Mouse (Mus musculus): ENCODE data around the gene Sec63. TPM values are rescaled to one million over a fixed set of nuclear protein-coding genes. Genes with fewer than 3 reads are reported as not detected.

The Sec63 gene
- total RNA-seq, 2 experiments from 2014 or later = 36.3 to 54.3 TPM

DNA sequence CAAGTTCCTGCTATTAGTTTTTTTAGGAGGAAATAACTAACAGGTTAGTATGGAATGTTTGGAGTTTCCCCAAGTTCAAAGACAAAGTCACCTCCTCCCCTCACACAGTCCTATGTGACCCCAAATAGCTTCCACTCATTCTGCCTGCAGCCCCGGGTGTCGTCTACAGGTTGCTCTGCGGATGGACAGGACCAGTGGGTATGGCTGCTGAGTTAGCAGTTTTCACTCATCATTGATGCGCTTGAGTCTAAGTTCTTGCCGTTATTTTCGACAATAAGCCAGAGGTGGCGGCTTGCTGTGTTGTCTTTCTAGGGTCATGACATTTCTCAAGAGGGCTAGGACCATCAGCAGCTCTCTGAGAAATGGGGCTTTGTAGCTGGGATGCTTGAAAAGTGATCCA, 100.2 kb downstream of the Sec63 start:
- no peak for ATAC-seq (replicated peaks; ENCODE audit: poor library complexity)

DNA sequence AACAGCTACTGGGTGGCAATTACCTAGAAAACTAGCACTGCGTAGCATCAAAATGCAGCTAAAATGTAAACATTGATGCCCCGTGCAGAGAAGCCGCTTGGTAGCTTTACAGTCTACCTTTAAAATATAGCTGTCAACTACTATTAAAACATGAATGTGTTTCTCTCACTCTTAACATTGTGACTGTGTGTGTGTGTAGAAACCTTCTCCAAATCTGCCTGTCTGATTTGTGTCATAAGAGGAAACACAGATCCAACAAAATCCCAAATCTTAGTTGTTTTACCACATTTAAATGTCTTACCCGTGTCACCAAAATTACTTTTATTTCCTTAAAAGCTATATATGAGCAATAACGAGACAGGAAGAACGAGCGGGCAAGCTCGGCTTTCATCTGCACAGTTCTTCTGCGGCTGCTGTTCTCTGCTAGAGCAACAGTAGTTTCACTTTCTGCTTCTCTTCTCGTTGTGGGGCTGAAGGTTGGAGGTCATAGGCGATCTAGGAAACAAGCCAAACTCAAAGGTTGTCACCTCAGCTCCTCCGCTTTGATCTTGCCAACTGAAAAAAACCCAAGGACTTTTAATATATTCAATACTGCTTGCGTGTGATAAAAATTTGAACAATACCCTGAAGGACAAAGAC, 100.9 kb downstream of the Sec63 start:
- ATAC-seq (replicated peaks; ENCODE audit: poor library complexity) = peak; percentile 49

DNA sequence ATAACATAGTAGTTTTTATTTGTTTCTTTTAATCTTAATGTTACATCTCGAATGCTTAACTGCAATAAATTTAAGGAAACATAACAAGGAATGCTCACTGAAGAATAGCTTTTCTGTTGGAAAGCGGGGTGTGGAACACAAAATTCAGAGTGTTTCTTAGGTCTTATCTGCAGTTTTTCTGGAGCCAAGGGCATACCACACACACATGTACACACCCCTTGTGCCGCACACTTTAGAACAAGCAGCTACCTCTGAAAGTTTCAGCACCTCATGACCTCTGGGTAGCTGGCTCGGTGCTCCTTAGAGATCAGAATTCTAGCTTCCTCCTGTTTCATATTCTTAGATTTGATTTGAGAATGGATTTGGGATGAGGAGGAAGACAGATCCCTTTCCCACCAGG, 101.5 kb downstream of the Sec63 start:
- no peak for ATAC-seq (replicated peaks; ENCODE audit: poor library complexity)

GRCm38 (mm10) chr10:42863621-42864391, 102.5 kb downstream of the Sec63 start:
- no peak for ATAC-seq (replicated peaks; ENCODE audit: poor library complexity)

GRCm38 (mm10) chr10:42864696-42865095, 103.4 kb downstream of the Sec63 start:
- no peak for ATAC-seq (replicated peaks; ENCODE audit: poor library complexity)

GRCm38 (mm10) chr10:42868416-42868815, 107.1 kb downstream of the Sec63 start:
- 0 out of 2 replicates have a peak, but pooled peaks have one; percentile 29 for ATAC-seq (replicated peaks; ENCODE audit: poor library complexity)

DNA sequence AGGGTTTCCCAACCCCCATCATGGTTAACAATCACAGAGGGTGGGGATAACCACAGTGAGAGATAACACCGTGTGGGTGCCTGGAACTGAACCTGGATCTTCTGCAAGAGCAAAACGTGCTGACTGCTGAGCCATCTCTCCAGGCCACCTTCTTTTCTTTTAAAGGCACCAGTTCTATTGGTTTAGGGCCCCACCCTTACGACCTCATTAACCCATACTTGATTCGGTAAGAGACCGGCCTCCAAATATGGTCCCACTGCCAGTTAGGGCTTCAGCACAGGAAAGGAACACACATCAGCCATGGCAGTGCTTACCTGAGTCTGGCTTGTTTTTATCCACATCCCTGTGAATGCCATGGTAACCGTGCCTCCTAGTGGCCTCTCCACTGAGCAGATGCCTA, 108.2 kb downstream of the Sec63 start:
- ATAC-seq (replicated peaks; ENCODE audit: poor library complexity) = no peak

- no peak for ATAC-seq (replicated peaks; ENCODE audit: poor library complexity)
Measured at GRCm38 (mm10) chr10:42872269-42873010, 111.1 kb downstream of the Sec63 start.

GRCm38 (mm10) chr10:42873077-42873595, 111.8 kb downstream of the Sec63 start:
- ATAC-seq (replicated peaks; ENCODE audit: poor library complexity) = no peak

- ATAC-seq (replicated peaks; ENCODE audit: poor library complexity) = peak; percentile 82
Measured at GRCm38 (mm10) chr10:42876172-42876571, 114.9 kb downstream of the Sec63 start.

- no peak for ATAC-seq (replicated peaks; ENCODE audit: poor library complexity)
Measured at GRCm38 (mm10) chr10:42879269-42879681, 118.0 kb downstream of the Sec63 start.

DNA sequence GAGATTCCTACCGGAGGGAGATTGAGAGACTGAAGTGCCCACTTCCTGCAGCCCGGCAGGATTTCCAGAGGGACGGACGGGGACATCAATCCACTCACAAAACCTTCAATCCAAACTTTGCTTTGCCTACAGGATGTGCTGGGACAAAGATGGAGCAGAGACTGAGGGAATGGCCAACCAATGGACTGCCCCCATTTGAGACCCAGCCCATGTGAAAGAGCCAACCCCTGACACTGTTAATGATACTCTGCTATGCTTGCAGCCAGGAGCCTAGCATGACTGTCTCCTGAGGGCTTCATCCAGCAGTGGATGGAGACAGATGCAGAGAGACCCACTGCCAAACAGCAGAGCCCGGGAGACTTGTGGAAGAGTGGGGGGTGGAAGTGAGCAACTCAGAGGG, 118.4 kb downstream of the Sec63 start:
- no peak for ATAC-seq (replicated peaks; ENCODE audit: poor library complexity)

Other genes with a start within 250 kb of the Sec63 start
- gene Nr2e1, start 177.9 kb upstream of the Sec63 start, total RNA-seq (2015) = not detected in 2 replicates
- gene Nr2e1, start 177.9 kb upstream of the Sec63 start, total RNA-seq (2017) = not detected in 2 replicates
- 40.5 and 42.3 TPM in 2 replicates for gene Ostm1, start 177.7 kb upstream of the Sec63 start, total RNA-seq (2015)
- gene Ostm1, start 177.7 kb upstream of the Sec63 start, total RNA-seq (2017) = 46.4 and 47.3 TPM in 2 replicates
- 0.17 and 0.47 TPM in 2 replicates for gene Scml4, start 98.9 kb downstream of the Sec63 start, total RNA-seq (2015)
- gene Scml4, start 98.9 kb downstream of the Sec63 start, total RNA-seq (2017) = 0.33 and 0.95 TPM in 2 replicates